Comparison of ENCODE assay signal across 1 mouse cellular context in genomic region chr7:30769236-30769635, GRCm38 (mm10).
TF ChIP-seq lines count a peak whose summit lies in the region.

No protein-coding gene starts in this region.

TF ChIP-seq in CH12.LX, 34 proteins besides CTCF, POLR2A, EP300 and RAD21:
- TF ChIP-seq IRF4 (IDR thresholded peaks at IDR 0.05; ENCODE audit: low read depth, low read length) (no peak), RCOR1 (conservative IDR thresholded peaks at IDR 0.05; ENCODE audit: low read depth, low read length) (no peak), POLR2AphosphoS2 (IDR thresholded peaks at IDR 0.05; ENCODE audit: low read depth, low read length) (no peak), TCF12 (IDR thresholded peaks at IDR 0.05; ENCODE audit: low read depth, low read length) (no peak), HCFC1 (IDR thresholded peaks at IDR 0.05; ENCODE audit: low read depth, low read length) (no peak), ZC3H11A (IDR thresholded peaks at IDR 0.05; ENCODE audit: low read depth, low read length) (no peak), USF1 (IDR thresholded peaks at IDR 0.05; ENCODE audit: low read depth, low read length) (no peak), E2F4 (IDR thresholded peaks at IDR 0.05; ENCODE audit: insufficient replicate concordance, low read depth, low read length) (no peak), NRF1 (IDR thresholded peaks at IDR 0.05; ENCODE audit: low read depth, low read length) (no peak), NELFE (IDR thresholded peaks at IDR 0.05; ENCODE audit: low read depth, low read length) (no peak), MAX (IDR thresholded peaks at IDR 0.05; ENCODE audit: low read length) (no peak), PAX5 (IDR thresholded peaks at IDR 0.05; ENCODE audit: low read length) (no peak)
